Mouse (Mus musculus): ENCODE data around the gene Glod5.

Glod5 gene

DNA sequence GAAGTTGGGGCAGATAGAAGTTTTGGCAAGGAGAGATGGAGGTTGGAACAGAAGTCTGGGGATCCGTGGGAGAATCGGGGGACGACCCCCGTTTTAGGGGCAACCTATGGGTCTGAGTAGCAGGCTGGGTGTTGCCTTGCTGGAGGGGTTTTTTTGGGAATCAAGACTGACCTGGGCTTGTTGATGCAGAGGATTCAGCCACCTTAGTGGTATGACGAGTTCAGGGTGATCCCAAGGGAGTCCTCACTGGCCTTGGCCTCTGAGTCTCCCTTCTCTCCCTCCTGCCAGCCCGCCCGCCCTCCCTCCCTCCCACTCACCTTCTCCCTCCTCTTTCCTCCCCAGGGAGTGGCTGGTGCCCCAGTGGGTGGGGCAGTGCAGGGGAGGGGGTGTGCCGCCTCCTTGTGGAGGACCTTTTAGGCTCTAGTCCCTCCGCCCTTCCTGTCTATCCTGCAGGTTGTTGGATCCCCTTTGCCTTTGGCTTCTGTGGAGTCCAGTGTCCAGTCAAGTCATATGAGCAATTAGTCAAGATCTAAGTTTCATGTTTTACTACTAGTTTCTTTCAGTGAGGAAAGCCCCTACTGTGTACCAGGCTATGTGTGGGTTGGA lies 50.6 kb downstream of the Glod5 start:
- no peak for DNase-seq

DNA sequence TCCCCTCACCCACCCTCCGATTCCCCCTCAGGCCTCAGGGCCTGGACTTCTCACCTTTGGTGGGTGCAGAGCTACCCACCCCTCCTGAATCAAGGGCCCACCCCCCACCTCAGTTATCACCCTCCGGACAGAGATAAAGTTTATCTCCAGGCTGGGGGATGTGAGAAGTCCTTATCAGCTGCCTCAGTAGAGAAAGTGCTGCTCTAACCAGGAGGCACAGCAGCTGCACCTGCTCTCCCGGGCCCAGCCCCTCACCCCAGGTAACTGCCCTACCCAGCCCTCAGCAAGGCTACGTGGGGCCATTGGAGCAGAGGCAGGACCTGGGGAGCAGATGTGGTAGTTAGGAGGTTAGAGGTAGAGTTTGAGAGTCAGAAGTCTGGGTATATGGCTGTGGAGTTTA lies 52.1 kb downstream of the Glod5 start:
- DNase-seq: no peak

DNA sequence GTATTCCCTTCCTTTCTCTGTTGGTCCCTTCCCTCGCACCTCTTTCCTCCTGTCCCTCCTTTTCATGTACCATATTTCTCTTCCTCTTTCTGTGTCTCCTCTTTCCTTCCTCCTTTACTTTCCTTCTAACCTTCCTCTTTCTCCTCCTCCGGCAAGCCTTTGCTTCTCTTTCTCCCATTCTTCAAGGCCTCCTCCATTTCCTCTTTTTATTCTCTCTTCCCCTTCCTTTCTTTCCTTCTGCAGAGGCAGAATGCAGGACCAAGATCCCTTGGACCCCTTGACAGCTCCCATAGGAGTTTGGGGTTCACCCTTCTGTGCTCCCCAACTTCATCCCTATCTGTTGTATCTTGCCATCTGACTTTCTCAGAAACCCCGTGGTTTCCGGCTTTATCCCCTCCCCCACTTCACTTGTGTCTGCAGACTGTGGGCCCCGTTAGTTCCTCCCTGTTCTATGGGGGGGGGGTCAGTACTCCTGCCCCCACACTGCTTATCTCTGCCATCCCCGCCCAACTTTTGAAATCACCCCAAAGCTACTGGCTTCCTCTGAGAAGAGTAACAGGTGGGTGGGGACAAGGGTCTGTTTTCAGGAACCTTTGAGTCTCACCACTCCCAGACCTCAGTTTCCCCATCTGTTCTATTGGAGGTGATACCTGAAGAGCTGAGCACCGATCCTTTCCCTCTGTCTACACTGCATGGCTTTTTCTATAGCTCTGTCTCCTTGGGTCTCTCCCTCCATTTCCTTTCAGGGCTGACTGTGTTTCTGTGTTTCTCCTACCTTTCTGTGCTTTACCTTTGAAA lies 54.3 kb downstream of the Glod5 start:
- no peak for DNase-seq

DNA sequence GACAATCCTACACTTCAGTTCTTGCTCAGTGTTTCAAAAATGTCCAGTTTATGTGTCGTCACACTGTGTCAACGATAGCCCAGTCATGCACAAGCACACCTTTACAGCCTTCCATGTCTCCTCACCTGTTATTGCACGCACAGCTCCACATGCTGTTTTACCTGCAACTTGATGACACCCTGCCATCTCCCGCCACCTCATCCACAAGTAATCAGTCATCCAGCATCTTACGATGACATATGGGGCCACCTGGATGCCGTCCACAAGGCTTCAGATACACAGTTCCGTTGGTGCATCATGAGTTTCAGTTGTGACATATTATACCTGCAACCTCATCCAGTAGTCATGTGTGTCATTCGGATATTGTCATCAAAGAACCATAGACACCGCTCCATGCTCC lies 59.4 kb downstream of the Glod5 start:
- no peak for DNase-seq
